Mouse (Mus musculus): ENCODE data around the gene Grik4.

Grik4 gene

GRCm38 (mm10) chr9:42550116-42550515, 394.2 kb downstream of the Grik4 start:
- peak; percentile 91 for DNase-seq

GRCm38 (mm10) chr9:42548981-42549380, 395.3 kb downstream of the Grik4 start:
- no peak for DNase-seq

GRCm38 (mm10) chr9:42544521-42544920, 399.8 kb downstream of the Grik4 start:
- no peak for DNase-seq

GRCm38 (mm10) chr9:42533491-42533890, 410.8 kb downstream of the Grik4 start:
- no peak for DNase-seq

- no peak for DNase-seq
These were observed 411.3 kb downstream of the Grik4 start for GRCm38 (mm10) chr9:42533041-42533440.

- no peak for DNase-seq
These were observed 412.3 kb downstream of the Grik4 start for GRCm38 (mm10) chr9:42531951-42532350.

GRCm38 (mm10) chr9:42530221-42531152, 413.8 kb downstream of the Grik4 start:
- no peak for DNase-seq

- no peak for DNase-seq
These were observed 423.7 kb downstream of the Grik4 start for GRCm38 (mm10) chr9:42520587-42521084.

- DNase-seq: no peak
These were observed 426.1 kb downstream of the Grik4 start for GRCm38 (mm10) chr9:42518163-42518562.

GRCm38 (mm10) chr9:42513159-42513558, 431.1 kb downstream of the Grik4 start:
- DNase-seq: no peak

- no peak for DNase-seq
These were observed 432.0 kb downstream of the Grik4 start for GRCm38 (mm10) chr9:42512312-42512711.

GRCm38 (mm10) chr9:42508235-42508634, 436.1 kb downstream of the Grik4 start:
- DNase-seq: no peak

- DNase-seq: no peak
These were observed 436.6 kb downstream of the Grik4 start, which contains the start of gene Tbcel for GRCm38 (mm10) chr9:42507709-42508108. Gene Tbcel, minus strand, starts transcription at chr9:42507809.

GRCm38 (mm10) chr9:42507022-42507421, 437.3 kb downstream of the Grik4 start:
- DNase-seq: no peak

- no peak for DNase-seq
These were observed 439.3 kb downstream of the Grik4 start for GRCm38 (mm10) chr9:42504971-42505510.

GRCm38 (mm10) chr9:42504559-42504958, 439.7 kb downstream of the Grik4 start:
- peak; percentile 23 for DNase-seq

- peak; percentile 68 for DNase-seq
These were observed 440.6 kb downstream of the Grik4 start for GRCm38 (mm10) chr9:42503709-42504108.

- peak; percentile 72 for DNase-seq
These were observed 448.0 kb downstream of the Grik4 start for GRCm38 (mm10) chr9:42496296-42496695.

GRCm38 (mm10) chr9:42491780-42492179, 452.5 kb downstream of the Grik4 start:
- peak; percentile 66 for DNase-seq

GRCm38 (mm10) chr9:42490589-42491382, 453.5 kb downstream of the Grik4 start:
- DNase-seq: peak; percentile 66

- peak; percentile 50 for DNase-seq
These were observed 456.2 kb downstream of the Grik4 start for GRCm38 (mm10) chr9:42488071-42488470.

- DNase-seq: peak; percentile 40
These were observed 457.4 kb downstream of the Grik4 start for GRCm38 (mm10) chr9:42486913-42487312.

- no peak for DNase-seq
These were observed 459.6 kb downstream of the Grik4 start for GRCm38 (mm10) chr9:42484667-42485066.

Measured in heart, adult 11 months (tissue).